Mouse (Mus musculus): Measurements from ENCODE around the gene Olfr1453. TPM values are rescaled to one million over a fixed set of nuclear protein-coding genes. Genes with fewer than 3 reads are reported as not detected.

Gene Olfr1453
- polyA plus RNA-seq (2014; fragmentation: Illumina TruSeq; extraction: RNeasy Lipid Tissue Mini Kit (QIAGEN cat#74804); ENCODE audit: low read depth, low replicate concordance) = not detected

GRCm38 (mm10) chr19:13028227-13028626 lies at the start of gene Olfr1453:
Gene Olfr1453, minus strand, starts transcription at chr19:13028327.

GRCm38 (mm10) chr19:13060310-13060709 lies 32.2 kb upstream of the Olfr1453 start, which contains the start of gene Olfr1454:
Gene Olfr1454, plus strand, starts transcription at chr19:13060610.

GRCm38 (mm10) chr19:12994714-12995113 lies 33.4 kb downstream of the Olfr1453 start, which contains the start of gene Olfr1451:
Gene Olfr1451, plus strand, starts transcription at chr19:12995014.

Other genes starting within 250 kb of the Olfr1453 start
- 230 TPM for gene Zfp91, start 232.2 kb downstream of the Olfr1453 start, polyA plus RNA-seq (2014; fragmentation: Illumina TruSeq; extraction: RNeasy Lipid Tissue Mini Kit (QIAGEN cat#74804); ENCODE audit: low read depth, low replicate concordance)
- gene Lpxn, start 232.1 kb downstream of the Olfr1453 start, polyA plus RNA-seq (2014; fragmentation: Illumina TruSeq; extraction: RNeasy Lipid Tissue Mini Kit (QIAGEN cat#74804); ENCODE audit: low read depth, low replicate concordance) = 24.7 TPM
- gene Gm5244, start 181.6 kb downstream of the Olfr1453 start, polyA plus RNA-seq (2014; fragmentation: Illumina TruSeq; extraction: RNeasy Lipid Tissue Mini Kit (QIAGEN cat#74804); ENCODE audit: low read depth, low replicate concordance) = not detected
- gene Olfr1444, start 171.0 kb downstream of the Olfr1453 start, polyA plus RNA-seq (2014; fragmentation: Illumina TruSeq; extraction: RNeasy Lipid Tissue Mini Kit (QIAGEN cat#74804); ENCODE audit: low read depth, low replicate concordance) = 1.5 TPM
- 1.5 TPM for gene Olfr1445, start 144.5 kb downstream of the Olfr1453 start, polyA plus RNA-seq (2014; fragmentation: Illumina TruSeq; extraction: RNeasy Lipid Tissue Mini Kit (QIAGEN cat#74804); ENCODE audit: low read depth, low replicate concordance)
- not detected for gene Olfr1446, start 134.8 kb downstream of the Olfr1453 start, polyA plus RNA-seq (2014; fragmentation: Illumina TruSeq; extraction: RNeasy Lipid Tissue Mini Kit (QIAGEN cat#74804); ENCODE audit: low read depth, low replicate concordance)
- gene Olfr1447, start 124.6 kb downstream of the Olfr1453 start, polyA plus RNA-seq (2014; fragmentation: Illumina TruSeq; extraction: RNeasy Lipid Tissue Mini Kit (QIAGEN cat#74804); ENCODE audit: low read depth, low replicate concordance) = not detected
- not detected for gene Olfr1448, start 103.9 kb downstream of the Olfr1453 start, polyA plus RNA-seq (2014; fragmentation: Illumina TruSeq; extraction: RNeasy Lipid Tissue Mini Kit (QIAGEN cat#74804); ENCODE audit: low read depth, low replicate concordance)
- gene Olfr1449, start 97.5 kb downstream of the Olfr1453 start, polyA plus RNA-seq (2014; fragmentation: Illumina TruSeq; extraction: RNeasy Lipid Tissue Mini Kit (QIAGEN cat#74804); ENCODE audit: low read depth, low replicate concordance) = not detected
- gene Olfr1450, start 78.1 kb downstream of the Olfr1453 start, polyA plus RNA-seq (2014; fragmentation: Illumina TruSeq; extraction: RNeasy Lipid Tissue Mini Kit (QIAGEN cat#74804); ENCODE audit: low read depth, low replicate concordance) = not detected
- gene Olfr1451, start 33.3 kb downstream of the Olfr1453 start, polyA plus RNA-seq (2014; fragmentation: Illumina TruSeq; extraction: RNeasy Lipid Tissue Mini Kit (QIAGEN cat#74804); ENCODE audit: low read depth, low replicate concordance) = not detected
- gene Olfr1454, start 32.3 kb upstream of the Olfr1453 start, polyA plus RNA-seq (2014; fragmentation: Illumina TruSeq; extraction: RNeasy Lipid Tissue Mini Kit (QIAGEN cat#74804); ENCODE audit: low read depth, low replicate concordance) = not detected
- gene Olfr1457, start 69.6 kb upstream of the Olfr1453 start, polyA plus RNA-seq (2014; fragmentation: Illumina TruSeq; extraction: RNeasy Lipid Tissue Mini Kit (QIAGEN cat#74804); ENCODE audit: low read depth, low replicate concordance) = not detected
- gene Olfr1458, start 78.4 kb upstream of the Olfr1453 start, polyA plus RNA-seq (2014; fragmentation: Illumina TruSeq; extraction: RNeasy Lipid Tissue Mini Kit (QIAGEN cat#74804); ENCODE audit: low read depth, low replicate concordance) = not detected
- 0.04 TPM for gene Olfr1459, start 121.2 kb upstream of the Olfr1453 start, polyA plus RNA-seq (2014; fragmentation: Illumina TruSeq; extraction: RNeasy Lipid Tissue Mini Kit (QIAGEN cat#74804); ENCODE audit: low read depth, low replicate concordance)
- not detected for gene Olfr1461, start 134.7 kb upstream of the Olfr1453 start, polyA plus RNA-seq (2014; fragmentation: Illumina TruSeq; extraction: RNeasy Lipid Tissue Mini Kit (QIAGEN cat#74804); ENCODE audit: low read depth, low replicate concordance)
- gene Olfr1462, start 157.4 kb upstream of the Olfr1453 start, polyA plus RNA-seq (2014; fragmentation: Illumina TruSeq; extraction: RNeasy Lipid Tissue Mini Kit (QIAGEN cat#74804); ENCODE audit: low read depth, low replicate concordance) = not detected
- not detected for gene Olfr1463, start 203.0 kb upstream of the Olfr1453 start, polyA plus RNA-seq (2014; fragmentation: Illumina TruSeq; extraction: RNeasy Lipid Tissue Mini Kit (QIAGEN cat#74804); ENCODE audit: low read depth, low replicate concordance)